Mouse (Mus musculus): Measurements from ENCODE around the gene Pkp2. TPM values are rescaled to one million over a fixed set of nuclear protein-coding genes. Genes with fewer than 3 reads are reported as not detected.

Pkp2 gene
- total RNA-seq, 1 experiment = 57.7 TPM

GRCm38 (mm10) chr16:16256672-16257071, 43.6 kb downstream of the Pkp2 start:
- no peak for TF ChIP-seq CHD2 (IDR thresholded peaks at IDR 0.05; ENCODE audit: low read depth, low read length)
- TF ChIP-seq MAFK (IDR thresholded peaks at IDR 0.05; ENCODE audit: insufficient read depth, low read depth, low read length) = no peak
- no peak for TF ChIP-seq HCFC1 (IDR thresholded peaks at IDR 0.05; ENCODE audit: borderline replicate concordance, insufficient read depth, low read length)
- no peak for TF ChIP-seq ZNF384 (IDR thresholded peaks at IDR 0.05; ENCODE audit: low read depth, low read length)
- no peak for TF ChIP-seq ZC3H11A (IDR thresholded peaks at IDR 0.05; ENCODE audit: borderline replicate concordance, low read depth, low read length)
- no peak overlapping the region for H3K4me3 ChIP-seq (ENCODE audit: insufficient read depth in 1 of 2, low read depth in 1 of 2, low read length in 2 of 2, poor library complexity in 1 of 2, severe bottlenecking in 1 of 2)
- in situ Hi-C loops (cut with MboI; ENCODE audit: low sequenced_read_pairs in 2 of 2, unreplicated experiment in 2 of 2) = no loop called here

DNA sequence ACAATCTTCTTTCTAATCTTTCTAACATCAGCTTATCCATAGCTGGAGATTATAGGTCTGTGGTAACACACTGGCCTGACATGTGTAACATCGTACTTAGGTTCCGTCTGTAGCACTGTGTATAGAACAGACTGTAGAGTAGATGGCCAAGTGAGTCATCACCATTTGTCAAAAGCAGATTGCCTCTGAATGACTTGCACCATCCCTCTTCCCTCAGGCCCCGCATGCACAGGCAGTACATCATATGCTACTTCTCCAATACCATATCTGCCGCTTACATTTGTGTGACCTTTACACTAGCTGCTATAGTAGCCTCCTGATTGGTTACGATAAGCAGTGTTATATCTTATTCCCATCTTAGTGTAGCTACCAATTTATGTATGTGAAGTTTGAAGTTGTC, 47.8 kb downstream of the Pkp2 start:
- TF ChIP-seq ZNF384 (IDR thresholded peaks at IDR 0.05; ENCODE audit: low read depth, low read length) (no peak), MAFK (IDR thresholded peaks at IDR 0.05; ENCODE audit: insufficient read depth, low read depth, low read length) (no peak), HCFC1 (IDR thresholded peaks at IDR 0.05; ENCODE audit: borderline replicate concordance, insufficient read depth, low read length) (no peak), ZC3H11A (IDR thresholded peaks at IDR 0.05; ENCODE audit: borderline replicate concordance, low read depth, low read length) (no peak), CHD2 (IDR thresholded peaks at IDR 0.05; ENCODE audit: low read depth, low read length) (no peak)
- Histone ChIP-seq H3K4me3 (ENCODE audit: insufficient read depth in 1 of 2, low read depth in 1 of 2, low read length in 2 of 2, poor library complexity in 1 of 2, severe bottlenecking in 1 of 2) (no peak overlapping the region), H3K36me3 (ENCODE audit: control insufficient read depth, insufficient read depth, low read length, poor library complexity, severe bottlenecking) (no peaks in the 10 kb centered on the region), H3K4me1 (ENCODE audit: control insufficient read depth in 2 of 2, insufficient read depth in 2 of 2, low read length in 2 of 2, poor library complexity in 1 of 2) (no peaks in the 10 kb centered on the region), H3K27ac (ENCODE audit: insufficient read depth, low read depth, low read length, poor library complexity, severe bottlenecking) (no peak overlapping the region), H3K9me3 (ENCODE audit: control insufficient read depth, insufficient read depth, low read depth, low read length) (no peaks in the 10 kb centered on the region), H3K9ac (ENCODE audit: insufficient read depth, low read depth, low read length, poor library complexity, severe bottlenecking) (no peak overlapping the region)
- in situ Hi-C loops (cut with MboI; ENCODE audit: low sequenced_read_pairs in 2 of 2, unreplicated experiment in 2 of 2) = no loop called here
- DNase-seq (ENCODE audit: low read depth, low spot score) = no peak

More at GRCm38 (mm10) chr16:16256672-16257071, 43.6 kb downstream of the Pkp2 start:
- no peak overlapping the region for H3K27ac ChIP-seq (ENCODE audit: insufficient read depth, low read depth, low read length, poor library complexity, severe bottlenecking)
- no peak overlapping the region for H3K9ac ChIP-seq (ENCODE audit: insufficient read depth, low read depth, low read length, poor library complexity, severe bottlenecking)
- no peaks in the 10 kb centered on the region; the same call in 1 of the 2 replicates for H3K36me3 ChIP-seq (ENCODE audit: control insufficient read depth, insufficient read depth, low read length, poor library complexity, severe bottlenecking)
- H3K4me1 ChIP-seq (ENCODE audit: control insufficient read depth in 2 of 2, insufficient read depth in 2 of 2, low read length in 2 of 2, poor library complexity in 1 of 2) = no peaks in the 10 kb centered on the region
- DNase-seq (ENCODE audit: low read depth, low spot score) = no peak
- H3K9me3 ChIP-seq (ENCODE audit: control insufficient read depth, insufficient read depth, low read depth, low read length) = no peaks in the 10 kb centered on the region

DNA sequence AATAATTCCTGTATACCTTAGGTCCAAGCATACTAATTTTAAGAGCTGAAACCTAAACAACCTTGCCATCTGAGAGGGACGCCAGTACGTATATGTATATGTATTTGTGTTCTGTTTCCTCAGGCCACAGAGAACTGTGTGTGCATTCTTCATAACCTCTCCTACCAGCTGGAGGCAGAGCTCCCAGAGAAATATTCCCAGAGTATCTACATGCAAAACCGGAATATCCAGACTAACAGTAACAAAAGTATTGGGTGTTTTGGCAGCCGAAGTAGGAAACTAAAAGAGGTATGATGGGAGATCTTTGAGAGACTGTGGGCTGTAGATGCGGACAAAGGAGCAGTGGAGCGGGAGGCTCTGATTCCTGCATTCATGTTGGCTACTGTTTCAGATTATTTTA, 48.4 kb downstream of the Pkp2 start:
- no peak overlapping the region for H3K27ac ChIP-seq (ENCODE audit: insufficient read depth, low read depth, low read length, poor library complexity, severe bottlenecking)
- no peaks in the 10 kb centered on the region for H3K36me3 ChIP-seq (ENCODE audit: control insufficient read depth, insufficient read depth, low read length, poor library complexity, severe bottlenecking)
- no peaks in the 10 kb centered on the region for H3K4me1 ChIP-seq (ENCODE audit: control insufficient read depth in 2 of 2, insufficient read depth in 2 of 2, low read length in 2 of 2, poor library complexity in 1 of 2)
- DNase-seq (ENCODE audit: low read depth, low spot score) = no peak
- H3K4me3 ChIP-seq (ENCODE audit: insufficient read depth in 1 of 2, low read depth in 1 of 2, low read length in 2 of 2, poor library complexity in 1 of 2, severe bottlenecking in 1 of 2) = no peak overlapping the region
- no peaks in the 10 kb centered on the region for H3K9me3 ChIP-seq (ENCODE audit: control insufficient read depth, insufficient read depth, low read depth, low read length)
- H3K9ac ChIP-seq (ENCODE audit: insufficient read depth, low read depth, low read length, poor library complexity, severe bottlenecking) = no peak overlapping the region
- no peak for TF ChIP-seq HCFC1 (IDR thresholded peaks at IDR 0.05; ENCODE audit: borderline replicate concordance, insufficient read depth, low read length)
- TF ChIP-seq CHD2 (IDR thresholded peaks at IDR 0.05; ENCODE audit: low read depth, low read length) = no peak
- no peak for TF ChIP-seq ZC3H11A (IDR thresholded peaks at IDR 0.05; ENCODE audit: borderline replicate concordance, low read depth, low read length)
- TF ChIP-seq ZNF384 (IDR thresholded peaks at IDR 0.05; ENCODE audit: low read depth, low read length) = no peak
- no peak for TF ChIP-seq MAFK (IDR thresholded peaks at IDR 0.05; ENCODE audit: insufficient read depth, low read depth, low read length)
- in situ Hi-C loops (cut with MboI; ENCODE audit: low sequenced_read_pairs in 2 of 2, unreplicated experiment in 2 of 2) = no loop called here

DNA sequence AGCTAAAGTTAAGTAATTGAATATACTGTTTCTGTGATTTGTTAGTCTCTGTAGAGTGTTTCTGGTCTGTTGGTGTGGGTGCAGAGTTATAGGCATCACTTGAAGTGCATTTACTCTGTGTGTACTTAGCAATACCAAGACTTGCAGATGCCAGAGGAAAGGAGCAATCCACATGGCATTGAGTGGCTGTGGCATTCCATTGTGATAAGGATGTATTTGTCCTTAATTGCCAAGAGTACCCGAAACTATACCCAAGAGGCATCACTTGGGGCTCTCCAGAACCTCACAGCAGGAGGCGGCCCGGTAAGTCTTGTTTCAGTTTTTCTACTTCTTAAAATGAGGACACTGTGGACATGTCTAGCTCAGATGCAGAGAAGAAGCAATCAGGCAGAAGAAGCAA, 49.3 kb downstream of the Pkp2 start:
- no peak overlapping the region for H3K9ac ChIP-seq (ENCODE audit: insufficient read depth, low read depth, low read length, poor library complexity, severe bottlenecking)
- TF ChIP-seq ZNF384 (IDR thresholded peaks at IDR 0.05; ENCODE audit: low read depth, low read length) = no peak
- no peak for TF ChIP-seq HCFC1 (IDR thresholded peaks at IDR 0.05; ENCODE audit: borderline replicate concordance, insufficient read depth, low read length)
- TF ChIP-seq ZC3H11A (IDR thresholded peaks at IDR 0.05; ENCODE audit: borderline replicate concordance, low read depth, low read length) = no peak
- no peak for TF ChIP-seq CHD2 (IDR thresholded peaks at IDR 0.05; ENCODE audit: low read depth, low read length)
- TF ChIP-seq MAFK (IDR thresholded peaks at IDR 0.05; ENCODE audit: insufficient read depth, low read depth, low read length) = no peak
- no peak for DNase-seq (ENCODE audit: low read depth, low spot score)
- H3K4me1 ChIP-seq (ENCODE audit: control insufficient read depth in 2 of 2, insufficient read depth in 2 of 2, low read length in 2 of 2, poor library complexity in 1 of 2) = no peaks in the 10 kb centered on the region
- H3K4me3 ChIP-seq (ENCODE audit: insufficient read depth in 1 of 2, low read depth in 1 of 2, low read length in 2 of 2, poor library complexity in 1 of 2, severe bottlenecking in 1 of 2) = no peak overlapping the region
- H3K36me3 ChIP-seq (ENCODE audit: control insufficient read depth, insufficient read depth, low read length, poor library complexity, severe bottlenecking) = peaks cover 4% of the 10 kb centered on the region; the same call in 1 of the 2 replicates
- H3K9me3 ChIP-seq (ENCODE audit: control insufficient read depth, insufficient read depth, low read depth, low read length) = no peaks in the 10 kb centered on the region
- in situ Hi-C loops (cut with MboI; ENCODE audit: low sequenced_read_pairs in 2 of 2, unreplicated experiment in 2 of 2) = no loop called here
- H3K27ac ChIP-seq (ENCODE audit: insufficient read depth, low read depth, low read length, poor library complexity, severe bottlenecking) = no peak overlapping the region

GRCm38 (mm10) chr16:16272978-16273377, 59.9 kb downstream of the Pkp2 start:
- in situ Hi-C loops (cut with MboI; ENCODE audit: low sequenced_read_pairs in 2 of 2, unreplicated experiment in 2 of 2) = no loop called here
- Histone ChIP-seq H3K4me1 (ENCODE audit: control insufficient read depth in 2 of 2, insufficient read depth in 2 of 2, low read length in 2 of 2, poor library complexity in 1 of 2) (no peaks in the 10 kb centered on the region), H3K9me3 (ENCODE audit: control insufficient read depth, insufficient read depth, low read depth, low read length) (no peaks in the 10 kb centered on the region), H3K27ac (ENCODE audit: insufficient read depth, low read depth, low read length, poor library complexity, severe bottlenecking) (no peak overlapping the region), H3K4me3 (ENCODE audit: insufficient read depth in 1 of 2, low read depth in 1 of 2, low read length in 2 of 2, poor library complexity in 1 of 2, severe bottlenecking in 1 of 2) (no peak overlapping the region), H3K9ac (ENCODE audit: insufficient read depth, low read depth, low read length, poor library complexity, severe bottlenecking) (no peak overlapping the region), H3K36me3 (ENCODE audit: control insufficient read depth, insufficient read depth, low read length, poor library complexity, severe bottlenecking) (peaks cover 2% of the 10 kb centered on the region; the same call in 1 of the 2 replicates)
- no peak for DNase-seq (ENCODE audit: low read depth, low spot score)
- TF ChIP-seq CHD2 (IDR thresholded peaks at IDR 0.05; ENCODE audit: low read depth, low read length) (no peak), HCFC1 (IDR thresholded peaks at IDR 0.05; ENCODE audit: borderline replicate concordance, insufficient read depth, low read length) (no peak), MAFK (IDR thresholded peaks at IDR 0.05; ENCODE audit: insufficient read depth, low read depth, low read length) (no peak), ZNF384 (IDR thresholded peaks at IDR 0.05; ENCODE audit: low read depth, low read length) (no peak)

Measured in ES-E14 (cell line).